Mouse (Mus musculus): ENCODE data around the gene Junb. TPM values are rescaled to one million over a fixed set of nuclear protein-coding genes. Genes with fewer than 3 reads are reported as not detected.

The Junb gene
- total RNA-seq, 2 experiments from 2014 or later = 5.1 to 6.9 TPM

DNA sequence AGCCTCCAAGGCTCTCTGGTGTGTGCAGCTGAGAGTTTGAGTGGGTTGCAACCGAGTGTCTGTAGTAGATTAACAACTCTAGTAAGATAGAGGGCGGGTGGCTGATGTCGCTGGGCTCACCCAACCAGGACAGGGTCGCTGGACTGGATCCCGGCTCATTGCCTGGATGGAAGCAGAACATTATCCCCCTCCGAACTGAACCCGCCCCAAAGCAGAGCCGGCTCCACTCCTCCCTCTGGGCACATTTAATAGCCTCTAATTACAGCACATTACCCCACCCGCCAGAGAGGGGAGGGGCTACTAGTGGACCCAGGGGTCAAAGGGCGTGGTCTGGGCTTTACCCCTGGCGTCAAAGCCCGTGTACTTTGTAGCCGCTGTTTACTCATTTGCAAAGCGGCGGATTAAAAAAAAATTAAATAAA, 10.8 kb upstream of the Junb start:
- peak; percentile 70 for DNase-seq

DNA sequence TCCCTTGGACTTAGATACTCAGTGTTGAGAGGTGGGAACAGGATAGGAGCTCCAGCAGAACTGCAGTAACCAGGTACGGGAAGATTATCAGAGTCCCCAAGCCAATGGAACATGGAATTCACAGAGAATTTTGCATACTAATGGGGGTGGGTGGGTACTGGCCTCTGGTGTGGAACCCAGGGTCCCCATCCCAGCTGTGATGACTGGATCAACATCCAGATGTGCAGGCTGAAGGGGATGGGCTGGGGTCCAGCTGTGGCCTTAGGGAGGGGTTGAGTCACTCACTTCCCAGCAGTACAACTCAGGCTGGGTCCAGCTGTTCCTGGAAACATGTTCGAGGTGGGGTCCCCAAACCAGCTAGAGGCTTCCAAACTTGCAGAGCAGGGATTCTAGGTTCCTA, 9.4 kb upstream of the Junb start:
- DNase-seq = no peak

DNA sequence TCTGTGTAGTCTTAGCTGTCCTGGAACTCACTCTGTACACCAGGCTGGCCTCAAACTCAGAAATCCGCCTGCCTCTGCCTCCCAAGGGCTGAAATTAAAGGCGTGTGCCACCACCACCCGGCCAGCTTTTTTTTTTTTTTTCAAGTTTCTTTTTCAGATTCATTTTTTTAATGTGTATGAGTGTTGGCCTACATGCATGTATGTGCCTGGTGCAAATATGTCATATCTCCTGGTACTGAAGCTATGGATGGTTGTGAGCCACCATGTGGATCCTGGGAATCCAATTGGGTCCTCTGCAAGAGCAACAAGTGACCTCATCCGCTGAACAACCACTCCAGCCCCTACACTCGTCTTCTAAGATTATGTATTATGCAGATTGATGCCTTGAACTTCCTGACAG, 8.9 kb upstream of the Junb start:
- no peak for DNase-seq

DNA sequence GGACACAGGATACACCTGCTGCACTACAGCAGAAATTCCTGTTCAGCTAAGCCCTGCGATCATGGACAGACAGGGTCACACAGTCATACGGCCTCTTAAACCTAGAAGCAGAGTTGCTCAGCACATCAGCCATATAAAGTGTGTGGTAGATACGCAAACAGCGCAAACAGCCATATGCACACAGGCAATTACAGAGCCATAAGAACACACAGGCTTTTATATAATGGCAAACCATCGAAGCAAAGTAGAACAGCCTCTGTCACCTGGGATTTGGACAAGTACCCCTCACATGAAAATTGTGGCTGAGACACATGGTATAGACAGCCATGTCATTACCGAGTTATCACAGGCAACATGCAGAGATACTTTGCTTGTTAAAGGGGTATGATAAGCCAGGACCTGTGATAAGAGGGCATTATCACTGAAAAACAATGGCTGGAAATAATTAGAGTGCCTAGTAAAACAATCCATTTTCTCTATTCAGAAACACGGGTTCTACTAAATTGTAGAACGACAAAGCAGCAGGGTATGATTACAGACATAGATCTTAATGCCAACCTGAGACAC, 7.9 kb upstream of the Junb start:
- DNase-seq = no peak

DNA sequence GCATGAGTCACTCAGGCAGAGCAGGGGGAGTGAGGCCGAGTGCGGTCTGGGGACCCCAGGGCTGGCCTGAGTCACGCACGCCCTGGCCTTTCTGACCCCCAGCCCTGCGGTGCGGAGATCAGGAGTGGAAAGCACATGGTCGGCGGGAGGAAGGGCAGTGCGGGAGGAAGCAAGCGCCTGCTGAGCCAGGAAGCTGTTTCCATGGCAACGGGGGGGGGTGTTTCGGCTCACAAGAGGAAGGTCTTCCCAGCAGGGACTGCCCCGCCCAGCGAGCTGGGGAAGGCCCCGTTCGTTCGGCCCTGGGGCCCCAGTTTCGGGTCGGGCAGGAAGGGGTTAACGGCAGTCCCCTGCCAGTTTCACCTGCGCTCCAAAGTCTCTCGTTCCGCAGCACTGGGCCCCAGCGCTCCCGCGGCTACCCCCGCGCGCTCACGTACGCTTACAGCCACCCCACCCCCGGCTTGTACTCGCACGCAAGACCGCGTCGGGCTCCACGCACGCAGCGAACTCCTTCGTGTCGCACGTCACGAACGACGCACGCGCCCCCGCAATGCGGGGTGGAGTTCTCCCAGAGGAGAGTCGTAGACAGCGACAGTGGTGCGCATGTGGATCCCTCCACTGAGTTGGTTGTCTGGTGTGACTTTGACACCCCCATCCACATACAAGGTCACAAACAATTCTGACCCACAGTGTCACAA, 7.3 kb upstream of the Junb start:
- peak; percentile 88 for DNase-seq

DNA sequence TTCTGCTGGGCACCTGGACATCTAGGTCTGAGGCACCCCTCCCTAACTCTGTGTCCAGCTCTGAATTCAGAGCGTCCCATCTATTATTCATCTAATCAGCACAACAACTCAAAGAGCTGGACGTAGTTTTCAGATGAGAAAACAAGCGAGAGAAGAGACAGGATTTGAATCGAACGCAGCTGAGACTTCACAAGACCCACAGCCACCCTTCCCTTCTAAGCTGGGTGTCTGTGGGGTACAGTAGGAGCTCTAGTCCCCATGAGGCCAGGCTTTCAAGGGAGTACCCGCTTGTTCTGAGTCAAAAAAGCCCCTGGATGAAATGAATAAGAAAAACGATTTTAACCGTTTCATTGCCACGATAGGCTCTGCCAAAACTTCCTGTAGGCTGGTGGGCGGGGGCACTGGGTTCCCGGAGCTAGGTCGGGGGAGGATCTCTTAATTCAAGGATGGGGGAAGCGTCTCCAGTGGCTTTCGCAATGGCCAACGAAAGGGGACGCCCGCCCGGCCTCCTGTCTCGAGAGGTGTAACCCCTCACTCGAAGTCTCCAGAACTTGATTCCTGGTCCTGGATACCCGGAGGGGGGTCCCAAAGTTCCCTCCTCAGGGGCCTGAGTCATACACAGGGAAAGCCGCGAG, 6.6 kb upstream of the Junb start:
- no peak for DNase-seq

DNA sequence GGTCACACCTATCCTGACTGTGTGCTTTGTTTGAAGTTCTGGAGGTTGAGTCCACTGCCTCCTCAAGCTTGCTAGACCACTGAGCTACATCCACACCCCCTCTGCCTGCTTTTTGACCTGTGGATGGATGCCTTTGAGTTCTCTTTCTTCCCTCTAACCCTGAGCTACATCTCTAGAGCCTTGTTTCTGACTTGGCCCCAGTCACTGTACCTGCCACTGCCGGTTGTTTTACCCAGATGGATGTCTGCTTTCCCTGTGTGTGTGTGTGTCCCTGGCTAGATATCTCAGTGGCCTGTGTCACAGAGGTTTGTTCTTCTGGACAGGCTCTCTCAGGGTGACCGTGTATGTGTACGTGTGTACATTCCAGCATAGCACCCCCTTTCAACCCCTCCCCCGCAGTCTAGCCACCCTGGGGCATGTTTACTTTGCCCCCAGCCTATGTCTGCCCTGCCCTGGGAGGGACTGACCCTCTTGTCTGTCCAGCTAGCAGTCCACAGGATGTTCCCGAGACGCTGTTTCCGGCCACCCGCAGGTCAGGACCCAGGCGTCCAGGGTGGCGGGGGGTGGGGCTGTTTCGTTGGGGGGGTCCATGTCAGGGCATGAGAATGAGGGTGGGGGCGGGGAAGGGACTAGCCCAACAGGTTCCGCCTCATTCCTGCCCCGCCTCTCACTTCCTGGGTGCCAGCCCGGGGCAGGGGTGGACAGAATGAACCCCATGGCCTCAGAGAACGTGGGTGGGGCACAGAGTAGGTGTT, 6.0 kb upstream of the Junb start:
- peak; percentile 26 for DNase-seq

DNA sequence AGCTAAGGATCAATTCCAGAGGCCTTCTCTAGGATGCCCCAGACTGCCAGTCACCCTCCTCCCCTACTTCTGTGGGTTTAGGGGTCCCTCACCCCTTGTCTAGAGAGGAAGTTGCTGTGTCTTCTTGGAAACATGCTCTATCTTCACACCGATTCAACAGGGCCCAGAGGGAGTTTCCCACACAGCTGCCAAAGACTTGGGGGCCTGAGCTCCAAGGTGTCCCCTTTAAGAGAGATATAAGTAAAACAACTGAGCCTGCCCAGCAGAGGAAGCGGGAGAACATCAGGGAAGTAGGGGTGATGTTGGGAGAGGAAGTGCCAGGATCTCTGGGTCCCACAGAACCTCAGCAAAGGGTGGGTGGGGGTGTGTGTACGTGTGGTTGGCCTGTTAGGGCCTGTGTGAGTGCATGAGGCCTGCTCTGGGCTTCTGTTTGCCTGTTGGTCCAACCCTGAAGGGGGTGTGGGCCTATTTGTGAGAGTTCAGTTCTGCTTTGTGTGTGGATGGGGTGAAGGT, 4.0 kb upstream of the Junb start:
- no peak for DNase-seq

DNA sequence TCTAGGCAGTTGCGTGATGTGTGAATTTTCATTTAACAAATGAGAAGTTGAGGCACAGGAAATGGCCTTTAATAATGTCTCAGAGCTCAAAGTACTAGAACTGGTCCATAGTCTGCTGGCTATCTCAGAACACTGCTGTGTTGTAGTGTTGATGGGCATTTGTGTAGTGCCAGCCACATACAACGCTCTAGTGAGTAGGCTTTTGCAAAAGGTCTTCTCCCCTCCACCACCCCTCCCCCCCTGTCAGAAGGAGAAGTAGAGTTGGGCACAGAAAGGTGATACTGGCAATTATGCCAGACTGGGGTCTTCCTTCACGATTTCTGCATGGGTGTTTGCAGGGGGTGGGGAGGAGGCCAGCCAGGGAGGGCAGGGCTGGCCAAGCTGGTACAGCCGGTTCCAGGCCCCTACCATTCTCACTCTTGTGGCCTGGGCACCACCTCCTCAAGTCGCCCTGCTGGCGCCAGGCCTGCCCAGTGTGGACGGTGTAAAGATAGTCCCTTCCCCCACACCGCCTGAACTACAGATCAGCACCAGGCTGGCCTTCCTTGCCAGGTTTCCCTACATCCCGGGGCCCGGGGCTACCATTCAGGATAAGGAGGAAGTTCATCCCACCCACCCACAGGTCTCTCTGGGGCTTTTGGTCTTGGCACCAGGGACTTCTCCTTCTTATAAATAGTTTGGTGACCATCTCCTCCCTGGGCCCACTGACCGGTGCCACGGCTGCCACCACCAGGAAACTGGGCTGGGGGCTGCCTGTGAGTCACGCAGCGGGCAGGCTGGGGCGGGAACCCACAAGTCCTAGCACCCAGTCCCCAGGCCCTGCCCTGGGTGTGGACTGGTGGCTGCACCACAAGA, 3.4 kb upstream of the Junb start:
- no peak for DNase-seq

DNA sequence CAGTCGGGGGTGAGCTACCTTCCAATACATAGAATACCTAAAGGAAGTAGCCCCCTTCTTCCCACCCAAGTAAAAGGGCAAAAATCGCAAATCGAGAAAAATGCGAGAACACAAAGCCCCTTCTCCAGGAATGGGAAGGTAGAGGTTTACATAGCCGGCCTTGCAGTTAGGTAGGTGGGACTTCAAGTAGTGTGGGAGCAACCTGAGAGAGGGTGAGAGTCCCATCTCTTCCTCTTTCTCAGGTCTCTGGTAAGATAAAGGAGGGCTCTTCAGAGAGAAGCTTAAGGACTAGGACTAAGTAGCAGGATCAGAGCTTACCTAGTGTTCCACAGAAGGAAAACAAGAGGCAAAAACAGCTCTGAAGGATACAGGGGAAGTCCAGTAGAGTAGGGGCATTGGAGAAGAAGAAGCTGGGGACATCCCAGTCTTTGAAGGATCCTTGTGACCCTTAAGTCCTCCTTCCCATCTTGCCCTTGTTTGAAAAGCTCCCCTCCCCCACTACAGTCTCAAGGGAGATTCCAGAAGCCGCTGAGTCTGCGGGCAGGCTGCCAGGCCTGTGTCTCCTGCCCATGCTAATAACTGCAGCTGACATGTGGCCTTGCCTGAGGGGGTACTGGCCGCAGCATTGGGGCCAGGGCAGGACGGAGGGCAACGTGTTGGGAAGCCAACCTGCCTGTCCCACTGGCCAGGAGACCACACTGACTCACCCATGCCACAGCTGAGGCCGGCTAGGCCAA, 2.3 kb upstream of the Junb start:
- peak; percentile 57 for DNase-seq

DNA sequence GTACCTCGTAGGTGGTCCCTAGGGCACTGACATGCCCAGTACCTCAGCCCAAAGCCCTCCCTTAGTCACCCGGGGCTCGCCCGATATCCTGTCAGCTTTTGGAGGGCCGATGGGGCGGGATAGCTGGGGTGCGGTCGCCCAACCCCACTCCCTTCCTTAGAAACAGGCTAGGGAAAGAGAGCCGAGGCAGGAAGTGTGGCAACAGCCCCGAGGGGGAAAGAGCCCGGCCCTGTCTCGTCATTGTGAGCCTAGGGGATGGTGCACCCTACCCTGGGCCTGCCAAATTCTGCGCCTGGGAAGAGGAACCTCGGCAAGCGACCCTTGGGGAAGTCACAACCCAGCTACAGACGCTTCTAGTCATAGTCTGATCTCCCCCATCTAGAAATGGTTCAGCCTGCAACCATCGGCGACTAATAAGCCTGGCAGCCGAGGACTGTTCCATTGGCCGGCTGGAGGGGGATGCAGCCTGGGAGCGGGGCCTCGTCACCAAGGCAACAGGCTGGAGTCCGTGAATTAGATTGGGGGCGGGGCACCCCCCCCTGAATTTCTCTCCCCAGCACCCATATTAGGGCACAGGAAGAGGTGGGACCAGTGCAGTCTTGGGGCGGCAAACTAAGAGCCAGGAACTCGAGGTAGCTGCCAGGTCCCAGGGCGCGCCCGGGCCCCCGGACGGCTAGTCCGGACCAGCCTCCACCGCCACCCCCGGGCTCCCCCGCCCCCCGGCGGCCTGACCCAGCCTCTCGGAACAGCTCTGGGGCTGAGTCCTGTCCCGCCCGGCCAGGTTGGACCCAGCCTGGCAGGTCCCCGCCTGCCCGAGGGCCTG, 1.3 kb upstream of the Junb start:
- DNase-seq = peak; percentile 93

DNA sequence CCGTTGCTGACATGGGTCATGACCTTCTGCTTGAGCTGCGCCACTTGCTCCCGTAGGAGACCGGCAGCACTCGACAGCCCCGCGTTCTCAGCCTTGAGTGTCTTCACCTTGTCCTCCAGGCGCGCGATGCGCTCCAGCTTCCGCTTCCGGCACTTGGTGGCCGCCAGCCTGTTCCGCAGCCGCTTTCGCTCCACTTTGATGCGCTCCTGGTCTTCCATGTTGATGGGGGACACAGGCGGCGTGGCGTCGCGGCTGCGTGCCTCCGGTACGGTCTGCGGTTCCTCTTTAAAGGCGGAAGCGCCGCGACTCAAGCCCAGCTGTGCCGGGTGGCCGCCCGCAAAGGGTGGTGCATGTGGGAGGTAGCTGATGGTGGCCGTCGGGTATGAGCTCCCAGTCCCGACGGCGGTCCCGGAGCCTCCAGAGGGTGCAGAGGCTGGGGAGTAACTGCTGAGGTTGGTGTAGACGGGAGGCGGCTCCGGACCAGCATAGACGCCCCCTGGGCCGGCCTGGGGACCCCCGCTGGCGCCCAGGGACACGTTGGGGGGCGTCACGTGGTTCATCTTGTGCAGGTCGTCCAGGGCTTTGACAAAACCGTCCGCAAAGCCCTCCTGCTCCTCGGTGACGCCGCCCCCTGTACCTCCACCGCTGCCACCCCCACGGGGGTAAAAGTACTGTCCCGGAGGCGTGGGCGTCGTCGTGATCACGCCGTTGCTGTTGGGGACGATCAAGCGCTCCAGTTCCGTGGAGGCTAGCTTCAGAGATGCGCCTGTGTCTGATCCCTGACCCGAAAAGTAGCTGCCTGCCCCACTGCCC, 877 bp downstream of the Junb start:
- peak; percentile 63 for DNase-seq

DNA sequence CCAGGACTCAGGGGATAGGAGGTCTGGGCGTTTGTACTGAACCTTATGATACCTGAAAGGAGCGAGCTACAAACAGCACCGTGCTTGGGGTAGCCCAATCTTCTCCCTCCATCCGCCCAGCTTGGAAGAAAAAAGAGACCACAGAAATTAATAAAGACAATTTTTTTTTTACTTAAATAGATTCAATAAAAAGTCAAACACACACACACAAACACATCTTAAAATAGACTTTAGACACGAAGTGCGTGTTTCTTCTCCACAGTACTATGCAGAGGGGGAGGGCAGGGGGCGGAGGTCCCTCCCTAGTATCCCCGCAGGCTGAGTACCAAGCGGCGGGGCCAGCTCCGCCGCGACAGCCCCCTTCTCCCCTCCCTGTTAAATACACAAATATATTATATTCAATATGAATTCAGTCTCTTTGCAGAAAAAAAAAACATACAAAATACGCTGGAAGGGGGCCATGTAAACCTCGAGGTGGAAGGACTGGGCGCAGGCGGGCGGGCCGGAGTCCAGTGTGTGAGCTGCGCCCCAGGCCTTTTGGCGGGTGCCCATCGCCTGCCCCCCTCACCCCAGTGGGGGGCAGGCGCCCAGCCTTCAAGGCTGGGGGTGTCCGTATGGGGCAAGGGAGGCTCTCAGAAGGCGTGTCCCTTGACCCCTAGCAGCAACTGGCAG, 1.6 kb downstream of the Junb start:
- DNase-seq = no peak

DNA sequence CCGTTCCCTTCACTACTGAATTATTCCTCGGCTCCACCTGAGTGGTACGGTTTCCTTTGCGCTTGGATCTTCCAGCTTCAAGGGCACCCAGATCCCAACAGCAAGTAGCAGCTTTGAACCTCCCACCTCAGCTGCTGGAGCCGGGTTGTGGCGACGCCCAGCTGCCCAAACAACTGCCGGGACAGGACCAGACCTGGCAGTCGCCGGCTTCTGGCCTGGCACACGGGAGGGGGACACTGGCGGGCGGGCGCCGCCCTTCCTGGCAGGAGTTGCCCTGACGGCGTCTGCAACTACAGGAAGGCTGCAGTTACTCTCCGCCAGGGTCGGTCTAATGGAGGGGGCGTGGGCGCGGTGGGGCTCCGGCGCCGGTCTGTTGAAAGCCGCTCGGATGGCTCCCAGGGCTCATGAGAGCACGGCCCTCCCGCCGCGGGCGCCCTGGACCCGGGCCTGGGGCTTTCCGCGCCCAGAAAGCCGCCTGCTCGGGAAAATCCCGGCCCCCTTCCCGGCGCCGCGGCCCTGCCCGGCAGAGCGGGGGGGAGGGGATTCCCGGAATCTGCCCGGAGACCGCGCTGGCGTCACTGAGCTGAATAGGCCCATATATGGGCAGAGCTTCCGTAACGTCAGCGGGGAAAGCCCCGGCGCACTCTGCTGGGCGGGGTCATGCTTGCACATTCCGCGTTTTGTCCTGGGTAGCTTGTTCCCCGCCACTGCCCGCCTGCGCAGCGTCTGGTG, 2.3 kb downstream of the Junb start:
- DNase-seq = peak; percentile 94

DNA sequence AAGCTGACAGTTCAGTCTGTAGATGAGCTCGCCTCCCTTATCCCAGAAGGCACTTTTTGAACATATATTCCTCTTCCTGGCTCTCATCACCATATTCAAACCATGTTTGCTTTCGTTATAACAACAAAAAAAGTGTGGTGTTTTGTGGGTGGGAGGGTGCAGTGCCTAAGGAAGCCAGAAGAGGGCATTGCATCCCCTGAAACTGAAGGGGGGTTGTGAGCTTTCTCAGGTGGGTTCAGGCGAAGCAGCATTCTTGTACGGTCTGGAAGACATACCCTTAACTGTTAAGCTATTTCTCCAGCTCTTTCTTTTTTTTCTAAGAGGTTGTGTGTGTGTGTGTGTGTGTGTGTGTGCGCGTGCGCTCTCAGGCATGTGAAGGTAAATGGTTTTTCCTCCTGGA, 3.1 kb downstream of the Junb start:
- DNase-seq = peak; percentile 48

DNA sequence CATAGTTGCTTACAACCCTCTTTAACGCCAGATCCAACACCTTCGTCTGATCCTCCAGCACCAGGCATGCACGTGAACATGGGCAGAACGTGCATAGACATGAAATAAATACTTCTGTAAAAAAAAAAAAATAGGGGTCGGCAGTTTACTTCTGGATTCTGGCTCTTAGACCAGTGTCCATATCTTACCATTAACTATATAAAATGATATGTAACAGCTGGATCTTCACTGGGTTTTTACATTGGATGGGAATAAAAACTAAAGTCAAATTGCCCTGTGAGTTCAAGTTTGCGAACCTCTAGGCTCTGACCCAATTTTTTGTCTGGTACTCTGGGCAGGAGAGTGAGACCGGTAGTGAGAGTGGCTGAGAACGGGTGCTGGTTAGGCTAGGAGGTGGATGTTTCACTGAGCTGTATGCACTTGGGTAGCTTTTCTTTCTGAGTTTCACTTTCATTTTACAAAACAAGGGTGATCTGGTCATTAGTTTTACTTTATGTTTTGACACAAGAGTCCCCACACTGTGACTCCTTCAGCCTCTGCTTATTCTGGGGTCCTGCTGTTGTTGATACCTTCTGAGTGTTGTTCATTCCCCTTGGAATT, 3.9 kb downstream of the Junb start:
- no peak for DNase-seq

DNA sequence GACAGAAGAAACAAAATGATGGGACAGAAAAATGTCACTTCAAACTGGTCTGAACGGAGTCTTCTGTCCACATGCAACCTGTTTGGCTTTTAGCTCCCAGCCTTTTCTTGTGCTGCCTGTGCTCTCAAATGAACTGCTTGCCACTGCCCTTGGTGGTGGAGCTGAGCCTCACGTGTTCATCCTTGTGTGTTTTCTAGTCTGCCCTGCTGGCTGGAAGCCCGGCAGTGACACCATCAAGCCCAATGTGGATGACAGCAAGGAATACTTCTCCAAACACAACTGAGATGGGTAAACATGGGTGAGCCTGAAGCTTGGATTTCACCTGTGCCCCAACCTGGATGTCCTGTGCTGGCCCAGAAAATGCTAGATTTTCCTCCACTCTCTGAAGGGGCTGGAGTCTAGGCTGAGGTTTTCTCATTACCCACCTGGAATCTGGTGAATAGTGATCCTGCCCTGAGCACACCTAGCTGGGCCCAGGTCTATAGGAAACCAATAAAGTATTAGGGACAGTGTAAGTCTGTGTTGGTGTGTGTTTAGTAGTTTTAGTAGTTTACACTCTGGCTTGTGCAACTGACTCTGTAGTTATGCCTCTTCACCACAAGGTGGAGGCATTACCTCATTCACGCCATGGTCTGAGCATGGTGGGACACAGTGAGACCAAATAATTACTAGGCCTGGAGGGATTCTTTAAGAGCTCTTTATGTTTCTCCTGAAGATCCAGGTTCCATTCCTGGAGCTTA, 4.5 kb downstream of the Junb start:
- DNase-seq = peak; percentile 48

Measured in gastrocnemius, postnatal 25 days (tissue).